Mouse (Mus musculus) liver, embryonic 14.5 days (tissue): ENCODE results near the gene Wwp2.

ENCODE experiments used
- CTCF ChIP-seq: IDR thresholded peaks from 2 replicates; pipeline ENCODE4 v1.5.1; 2016; ENCODE audit warnings: antibody characterized with exemption, low read depth, control low read depth
- EP300 ChIP-seq: IDR thresholded peaks from 2 replicates; pipeline ENCODE4 v1.6.1; 2016; ENCODE audit warnings: antibody characterized with exemption, low read depth

DNA sequence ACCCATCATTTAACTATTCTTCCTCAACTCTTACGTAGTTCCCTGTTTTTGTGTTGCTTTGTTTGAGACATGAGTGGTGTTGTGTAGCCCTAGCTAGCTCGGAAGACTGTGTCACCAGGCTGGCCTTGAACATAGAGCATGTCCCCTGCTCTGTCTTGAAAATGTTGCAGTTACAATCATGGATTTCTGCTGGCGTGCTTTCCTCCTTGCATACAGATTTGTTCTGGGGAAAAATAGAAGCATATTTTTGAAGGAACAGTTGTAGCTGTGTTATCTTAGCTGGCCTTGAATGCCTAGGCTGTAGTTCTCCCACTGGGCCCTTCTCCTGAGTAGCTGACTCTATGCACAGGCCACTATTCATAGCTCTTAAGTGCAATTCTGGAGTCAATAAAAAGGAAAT lies 74.6 kb downstream of the Wwp2 start:
- TF ChIP-seq CTCF (no peak), EP300 (no peak)
